Mouse (Mus musculus): ENCODE results near the gene Gm10320. TPM values are rescaled to one million over a fixed set of nuclear protein-coding genes. Genes with fewer than 3 reads are reported as not detected.

Gene Gm10320
- polyA plus RNA-seq, 1 experiment from 2014 or later: 1.3 TPM

- 43% methylated on average over 4 of the region's 4 CpGs for WGBS
- no peaks in the 10 kb centered on the region for H3K4me1 ChIP-seq (replicated peaks; ENCODE audit: control insufficient read depth, insufficient read depth, low read length)
- ATAC-seq (replicated peaks; ENCODE audit: low FRiP score, low TSS enrichment, low read depth): no peak
- H3K27me3 ChIP-seq (replicated peaks; ENCODE audit: control insufficient read depth, insufficient read depth, low read length): no peaks in the 10 kb centered on the region
- no peaks in the 10 kb centered on the region for H3K36me3 ChIP-seq (ENCODE audit: control insufficient read depth, insufficient read depth, low read length)
- no peaks in the 10 kb centered on the region for H3K9me3 ChIP-seq (ENCODE audit: control insufficient read depth, low read length)
- H3K4me3 ChIP-seq (ENCODE audit: low read depth, low read length): no peak overlapping the region
- no peak overlapping the region for H3K9ac ChIP-seq (ENCODE audit: low read length)
- H3K27ac ChIP-seq (ENCODE audit: low read depth): no peak overlapping the region
- no peak for DNase-seq (ENCODE audit: low spot score)
- no peak overlapping the region for H3K4me2 ChIP-seq (ENCODE audit: low read length)
Measured at GRCm38 (mm10) chr13:98469916-98470315, 21.9 kb downstream of the Gm10320 start.

GRCm38 (mm10) chr13:98461467-98461866, 30.3 kb downstream of the Gm10320 start:
- no peak overlapping the region for H3K27ac ChIP-seq (ENCODE audit: low read depth)
- DNase-seq (ENCODE audit: low spot score) (no peak), ATAC-seq (replicated peaks; ENCODE audit: low FRiP score, low TSS enrichment, low read depth) (no peak)
- H3K4me3 ChIP-seq (ENCODE audit: low read depth, low read length): no peak overlapping the region
- no peaks in the 10 kb centered on the region for H3K4me1 ChIP-seq (replicated peaks; ENCODE audit: control insufficient read depth, insufficient read depth, low read length)
- H3K4me2 ChIP-seq (ENCODE audit: low read length): no peak overlapping the region
- no peak overlapping the region for H3K9ac ChIP-seq (ENCODE audit: low read length)
- no peaks in the 10 kb centered on the region for H3K27me3 ChIP-seq (replicated peaks; ENCODE audit: control insufficient read depth, insufficient read depth, low read length)
- WGBS: 67% methylated on average over 4 of the region's 4 CpGs
- H3K9me3 ChIP-seq (ENCODE audit: control insufficient read depth, low read length): no peaks in the 10 kb centered on the region
- H3K36me3 ChIP-seq (ENCODE audit: control insufficient read depth, insufficient read depth, low read length): no peaks in the 10 kb centered on the region

- H3K36me3 ChIP-seq (ENCODE audit: control insufficient read depth, insufficient read depth, low read length): no peaks in the 10 kb centered on the region
- no peak overlapping the region for H3K4me3 ChIP-seq (ENCODE audit: low read depth, low read length)
- DNase-seq (ENCODE audit: low spot score) (no peak), ATAC-seq (replicated peaks; ENCODE audit: low FRiP score, low TSS enrichment, low read depth) (no peak)
- no peak overlapping the region for H3K4me2 ChIP-seq (ENCODE audit: low read length)
- no peak overlapping the region for H3K9ac ChIP-seq (ENCODE audit: low read length)
- H3K27ac ChIP-seq (ENCODE audit: low read depth): no peak overlapping the region
- H3K4me1 ChIP-seq (replicated peaks; ENCODE audit: control insufficient read depth, insufficient read depth, low read length): no peaks in the 10 kb centered on the region
- WGBS: 72% methylated on average over 2 of the region's 2 CpGs
- peaks cover 5% of the 10 kb centered on the region; the same call in 1 of the 2 replicates for H3K9me3 ChIP-seq (ENCODE audit: control insufficient read depth, low read length)
- no peaks in the 10 kb centered on the region for H3K27me3 ChIP-seq (replicated peaks; ENCODE audit: control insufficient read depth, insufficient read depth, low read length)
Measured at GRCm38 (mm10) chr13:98456398-98456797, 35.4 kb downstream of the Gm10320 start.

GRCm38 (mm10) chr13:98455646-98456045, 36.2 kb downstream of the Gm10320 start:
- no peak for DNase-seq (ENCODE audit: low spot score)
- ATAC-seq (replicated peaks; ENCODE audit: low FRiP score, low TSS enrichment, low read depth): no peak
- 86% methylated on average over 10 of the region's 10 CpGs for WGBS
- H3K36me3 ChIP-seq (ENCODE audit: control insufficient read depth, insufficient read depth, low read length): no peaks in the 10 kb centered on the region
- H3K4me1 ChIP-seq (replicated peaks; ENCODE audit: control insufficient read depth, insufficient read depth, low read length): no peaks in the 10 kb centered on the region
- no peak overlapping the region for H3K4me3 ChIP-seq (ENCODE audit: low read depth, low read length)
- H3K4me2 ChIP-seq (ENCODE audit: low read length): no peak overlapping the region
- H3K27ac ChIP-seq (ENCODE audit: low read depth): no peak overlapping the region
- no peaks in the 10 kb centered on the region for H3K27me3 ChIP-seq (replicated peaks; ENCODE audit: control insufficient read depth, insufficient read depth, low read length)
- peaks cover 5% of the 10 kb centered on the region; the same call in 1 of the 2 replicates for H3K9me3 ChIP-seq (ENCODE audit: control insufficient read depth, low read length)
- no peak overlapping the region for H3K9ac ChIP-seq (ENCODE audit: low read length)

GRCm38 (mm10) chr13:98454224-98454967, 37.4 kb downstream of the Gm10320 start:
- H3K4me2 ChIP-seq (ENCODE audit: low read length): no peak overlapping the region
- H3K9me3 ChIP-seq (ENCODE audit: control insufficient read depth, low read length): peaks cover 5% of the 10 kb centered on the region; the same call in 1 of the 2 replicates
- H3K9ac ChIP-seq (ENCODE audit: low read length): no peak overlapping the region
- no peak overlapping the region for H3K27ac ChIP-seq (ENCODE audit: low read depth)
- 74% methylated on average over 12 of the region's 12 CpGs for WGBS
- H3K4me1 ChIP-seq (replicated peaks; ENCODE audit: control insufficient read depth, insufficient read depth, low read length): no peaks in the 10 kb centered on the region
- H3K36me3 ChIP-seq (ENCODE audit: control insufficient read depth, insufficient read depth, low read length): no peaks in the 10 kb centered on the region
- H3K4me3 ChIP-seq (ENCODE audit: low read depth, low read length): no peak overlapping the region
- no peak for DNase-seq (ENCODE audit: low spot score)
- H3K27me3 ChIP-seq (replicated peaks; ENCODE audit: control insufficient read depth, insufficient read depth, low read length): no peaks in the 10 kb centered on the region
- no peak for ATAC-seq (replicated peaks; ENCODE audit: low FRiP score, low TSS enrichment, low read depth)

- ATAC-seq (replicated peaks; ENCODE audit: low FRiP score, low TSS enrichment, low read depth) (no peak), DNase-seq (ENCODE audit: low spot score) (no peak)
- 40% methylated on average over 4 of the region's 4 CpGs for WGBS
- Histone ChIP-seq H3K9me3 (ENCODE audit: control insufficient read depth, low read length) (peaks cover 5% of the 10 kb centered on the region; the same call in 1 of the 2 replicates), H3K4me2 (ENCODE audit: low read length) (no peak overlapping the region), H3K9ac (ENCODE audit: low read length) (no peak overlapping the region), H3K27ac (ENCODE audit: low read depth) (no peak overlapping the region), H3K27me3 (replicated peaks; ENCODE audit: control insufficient read depth, insufficient read depth, low read length) (no peaks in the 10 kb centered on the region), H3K4me3 (ENCODE audit: low read depth, low read length) (no peak overlapping the region), H3K36me3 (ENCODE audit: control insufficient read depth, insufficient read depth, low read length) (no peaks in the 10 kb centered on the region), H3K4me1 (replicated peaks; ENCODE audit: control insufficient read depth, insufficient read depth, low read length) (no peaks in the 10 kb centered on the region)
Measured at GRCm38 (mm10) chr13:98453146-98453545, 38.7 kb downstream of the Gm10320 start.

- peaks cover 5% of the 10 kb centered on the region; the same call in 1 of the 2 replicates for H3K9me3 ChIP-seq (ENCODE audit: control insufficient read depth, low read length)
- H3K9ac ChIP-seq (ENCODE audit: low read length): no peak overlapping the region
- no peak overlapping the region for H3K4me3 ChIP-seq (ENCODE audit: low read depth, low read length)
- ATAC-seq (replicated peaks; ENCODE audit: low FRiP score, low TSS enrichment, low read depth) (no peak), DNase-seq (ENCODE audit: low spot score) (no peak)
- no peaks in the 10 kb centered on the region for H3K36me3 ChIP-seq (ENCODE audit: control insufficient read depth, insufficient read depth, low read length)
- H3K27ac ChIP-seq (ENCODE audit: low read depth): no peak overlapping the region
- no peak overlapping the region for H3K4me2 ChIP-seq (ENCODE audit: low read length)
- no peaks in the 10 kb centered on the region for H3K4me1 ChIP-seq (replicated peaks; ENCODE audit: control insufficient read depth, insufficient read depth, low read length)
- H3K27me3 ChIP-seq (replicated peaks; ENCODE audit: control insufficient read depth, insufficient read depth, low read length): no peaks in the 10 kb centered on the region
Measured at GRCm38 (mm10) chr13:98448696-98449095, 43.1 kb downstream of the Gm10320 start.

- Histone ChIP-seq H3K27me3 (replicated peaks; ENCODE audit: control insufficient read depth, insufficient read depth, low read length) (no peaks in the 10 kb centered on the region), H3K4me3 (ENCODE audit: low read depth, low read length) (no peak overlapping the region), H3K9ac (ENCODE audit: low read length) (no peak overlapping the region), H3K4me1 (replicated peaks; ENCODE audit: control insufficient read depth, insufficient read depth, low read length) (no peaks in the 10 kb centered on the region), H3K4me2 (ENCODE audit: low read length) (no peak overlapping the region), H3K27ac (ENCODE audit: low read depth) (no peak overlapping the region), H3K9me3 (ENCODE audit: control insufficient read depth, low read length) (peaks cover 5% of the 10 kb centered on the region; the same call in 1 of the 2 replicates), H3K36me3 (ENCODE audit: control insufficient read depth, insufficient read depth, low read length) (no peaks in the 10 kb centered on the region)
- ATAC-seq (replicated peaks; ENCODE audit: low FRiP score, low TSS enrichment, low read depth): no peak
- DNase-seq (ENCODE audit: low spot score): no peak
- WGBS: 86% methylated on average over 6 of the region's 6 CpGs
Measured at GRCm38 (mm10) chr13:98447741-98448140, 44.1 kb downstream of the Gm10320 start.

Measured in intestine, embryonic 14.5 days (tissue).